Mouse (Mus musculus) urinary bladder, postnatal 25 days (tissue): ENCODE measurements around the gene Tvp23b.

Source experiments
- DNase-seq: peaks from one replicate; pipeline ENCODE4 v3.0.0; 2022; ENCODE audit warnings: low spot score

Tvp23b gene

GRCm38 (mm10) chr11:62901699-62902323 is 22.6 kb downstream of the Tvp23b start:
- peak; percentile 51 for DNase-seq

- no peak for DNase-seq
Measured at GRCm38 (mm10) chr11:62903871-62904495, 24.7 kb downstream of the Tvp23b start.

- no peak for DNase-seq
Measured at GRCm38 (mm10) chr11:62909720-62910306, 30.6 kb downstream of the Tvp23b start.

- no peak for DNase-seq
Measured at GRCm38 (mm10) chr11:62911362-62911761, 32.1 kb downstream of the Tvp23b start.

DNA sequence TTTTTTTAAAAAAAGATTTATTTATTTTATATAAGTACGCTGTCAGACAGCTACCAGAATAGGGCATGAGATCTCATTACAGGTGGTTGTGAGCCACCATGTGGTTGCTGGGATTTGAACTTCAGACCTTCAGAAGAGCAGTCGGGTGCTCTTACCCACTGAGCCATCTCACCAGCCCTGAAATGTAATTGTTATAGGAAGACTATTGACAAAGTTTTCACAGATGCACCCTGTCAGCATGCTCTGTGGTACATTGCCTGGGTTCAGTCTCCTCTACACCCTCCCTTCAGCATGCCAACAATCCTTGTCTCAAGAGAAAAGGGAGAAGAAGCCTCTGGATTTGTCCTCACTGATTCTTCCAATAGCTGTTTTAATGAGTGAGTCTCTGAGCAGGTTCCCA is 33.9 kb downstream of the Tvp23b start:
- DNase-seq, result no peak

GRCm38 (mm10) chr11:62914532-62914931 is 35.3 kb downstream of the Tvp23b start:
- DNase-seq, result peak; percentile 31

DNA sequence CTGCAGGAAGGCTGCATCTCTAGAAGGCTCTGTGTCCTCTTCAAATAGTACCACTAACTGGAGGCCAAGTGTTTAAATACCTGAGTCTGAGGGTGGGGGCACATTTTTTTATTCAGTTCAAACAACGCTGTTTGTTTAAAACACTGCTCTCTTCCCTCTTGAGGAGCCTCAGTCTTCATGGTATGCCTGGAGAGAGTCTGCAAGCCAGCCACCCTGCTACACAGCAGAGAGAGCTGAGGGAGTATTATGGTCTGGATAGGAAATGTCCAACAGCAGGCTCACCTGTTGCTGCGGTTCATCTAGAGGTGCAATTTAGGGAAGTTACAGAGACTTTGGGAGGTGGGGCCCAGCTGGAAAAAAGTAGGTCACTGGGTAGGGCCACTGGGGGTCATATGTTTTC is 36.2 kb downstream of the Tvp23b start:
- DNase-seq, result no peak

DNA sequence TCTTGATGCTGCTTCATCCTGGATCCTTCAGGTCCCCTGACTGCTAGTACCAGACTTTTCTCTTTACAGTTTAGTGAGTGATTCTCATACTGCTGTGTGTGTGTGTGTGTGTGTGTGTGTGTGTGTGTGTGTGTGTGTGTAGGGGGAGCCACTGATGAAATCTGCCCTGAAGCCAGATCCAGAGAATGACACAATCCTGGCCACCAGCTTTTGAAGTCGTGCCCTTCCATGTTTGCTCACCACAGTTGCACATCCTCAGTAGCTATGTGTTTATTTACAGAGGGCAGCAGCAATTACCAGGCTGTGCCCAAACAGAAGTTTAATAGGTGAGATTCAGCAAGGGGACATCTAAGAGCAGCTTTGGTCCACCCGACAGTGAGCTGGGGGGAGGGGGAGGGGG is 37.5 kb downstream of the Tvp23b start:
- DNase-seq, result no peak

DNA sequence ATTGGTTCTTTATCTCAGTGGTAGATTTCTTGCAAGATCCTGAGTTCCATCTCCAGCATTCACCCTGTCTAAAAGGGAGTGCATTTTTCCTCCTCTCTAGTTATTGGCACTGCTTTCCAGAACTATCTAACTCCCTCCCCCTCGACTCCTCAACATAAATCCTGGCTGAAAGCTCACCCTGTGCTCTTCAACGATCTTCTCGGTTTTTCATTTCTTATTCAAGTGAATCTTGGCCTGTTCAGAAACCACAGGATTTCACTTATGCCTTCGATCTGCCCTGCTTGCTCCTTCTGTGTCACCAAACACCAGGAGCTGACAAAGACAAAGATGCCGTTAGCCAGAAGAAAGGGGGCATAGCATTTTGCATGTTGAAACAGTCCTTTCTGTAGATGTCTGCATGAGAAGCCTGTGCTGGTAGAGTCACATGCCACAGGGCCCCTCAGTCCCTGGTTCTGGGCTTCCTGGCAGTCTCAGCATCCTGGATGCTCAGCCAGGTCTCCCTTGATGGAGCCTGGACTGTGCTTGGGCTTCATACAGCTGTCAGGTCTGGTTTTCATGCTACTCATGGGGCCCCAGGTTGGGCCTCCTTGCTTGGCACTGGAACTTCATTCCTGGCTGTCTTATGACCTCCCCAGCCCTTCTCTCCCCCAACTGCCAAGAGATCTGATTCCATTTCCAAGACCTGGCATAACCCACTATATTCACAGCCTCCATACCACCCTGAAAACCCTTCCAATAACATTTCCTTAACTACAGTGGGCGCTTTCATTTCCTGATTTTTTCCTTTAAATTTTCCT is 40.9 kb downstream of the Tvp23b start:
- no peak for DNase-seq

DNA sequence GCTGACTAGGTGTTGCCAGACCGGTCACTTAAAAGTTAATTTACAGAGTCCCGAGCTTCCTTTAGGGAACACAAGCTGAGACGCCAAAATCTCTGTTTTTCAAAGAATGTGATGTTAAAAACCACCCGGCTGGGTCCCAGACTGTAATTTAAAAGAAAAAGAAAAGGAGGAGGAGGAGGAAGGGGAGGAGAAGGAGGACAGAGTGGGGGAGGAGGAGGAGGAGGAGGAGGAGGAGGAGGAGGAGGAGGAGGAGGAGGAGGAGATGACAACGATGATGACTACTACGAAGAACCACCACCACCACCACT is 41.4 kb downstream of the Tvp23b start:
- no peak for DNase-seq

GRCm38 (mm10) chr11:62921052-62921977 is 42.1 kb downstream of the Tvp23b start:
- DNase-seq, result peak; percentile 86

DNA sequence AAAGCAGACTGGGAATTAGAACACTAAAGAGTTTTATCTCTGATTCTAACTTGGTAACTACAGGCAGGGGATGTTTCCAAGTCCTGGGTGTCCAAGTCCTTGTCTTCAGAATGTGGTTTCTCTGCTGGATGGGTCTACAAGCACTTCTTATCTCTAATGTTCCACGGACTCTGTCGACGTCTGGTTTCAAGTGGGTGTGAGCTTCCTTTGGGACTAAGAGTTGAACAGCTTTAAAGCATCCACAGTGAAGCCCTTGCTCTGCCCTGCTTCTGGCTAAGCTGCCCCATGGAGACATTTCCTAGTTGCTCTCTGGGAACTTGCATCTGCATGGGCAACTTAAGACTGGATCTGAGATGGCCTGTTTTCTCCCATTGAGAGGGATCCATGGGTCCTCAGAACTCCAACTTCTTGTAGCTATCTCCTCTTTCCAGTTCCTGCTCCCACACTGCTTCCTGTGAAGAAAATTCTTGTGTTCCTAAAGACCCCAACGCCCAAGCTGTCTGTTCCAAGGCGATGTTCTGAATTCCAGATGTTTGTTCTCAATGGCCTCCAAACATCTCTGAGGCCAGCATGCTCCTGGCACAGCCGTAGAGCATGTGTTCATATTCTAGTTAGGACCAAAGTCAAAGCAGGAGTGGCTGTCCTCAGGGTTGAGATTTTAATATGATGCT is 45.0 kb downstream of the Tvp23b start:
- no peak for DNase-seq

GRCm38 (mm10) chr11:62929799-62930198 is 50.5 kb downstream of the Tvp23b start:
- no peak for DNase-seq

DNA sequence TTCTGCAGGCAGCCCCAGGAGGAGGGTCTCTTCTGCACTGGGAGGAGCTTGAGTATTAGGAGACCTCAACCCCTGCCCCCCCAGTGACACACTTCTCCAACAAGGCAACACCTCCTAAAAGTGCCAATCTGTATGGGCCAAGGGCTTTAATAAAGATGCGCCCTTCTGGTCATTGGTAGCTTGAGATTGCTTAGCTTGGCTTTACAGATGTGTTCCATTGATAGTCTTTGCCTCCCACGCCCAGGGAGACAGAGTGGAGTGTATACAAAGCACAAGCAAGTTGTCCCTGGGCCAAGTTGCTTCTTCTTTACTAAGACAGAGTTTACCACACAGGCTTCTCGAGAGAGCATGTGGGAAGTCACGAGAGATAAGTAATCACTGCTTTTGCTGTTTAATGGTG is 51.3 kb downstream of the Tvp23b start:
- DNase-seq, result no peak

GRCm38 (mm10) chr11:62931141-62931540 is 51.9 kb downstream of the Tvp23b start:
- DNase-seq, result no peak

GRCm38 (mm10) chr11:62933099-62933498 is 53.8 kb downstream of the Tvp23b start:
- no peak for DNase-seq

GRCm38 (mm10) chr11:62934795-62935514 is 55.7 kb downstream of the Tvp23b start:
- DNase-seq, result no peak

DNA sequence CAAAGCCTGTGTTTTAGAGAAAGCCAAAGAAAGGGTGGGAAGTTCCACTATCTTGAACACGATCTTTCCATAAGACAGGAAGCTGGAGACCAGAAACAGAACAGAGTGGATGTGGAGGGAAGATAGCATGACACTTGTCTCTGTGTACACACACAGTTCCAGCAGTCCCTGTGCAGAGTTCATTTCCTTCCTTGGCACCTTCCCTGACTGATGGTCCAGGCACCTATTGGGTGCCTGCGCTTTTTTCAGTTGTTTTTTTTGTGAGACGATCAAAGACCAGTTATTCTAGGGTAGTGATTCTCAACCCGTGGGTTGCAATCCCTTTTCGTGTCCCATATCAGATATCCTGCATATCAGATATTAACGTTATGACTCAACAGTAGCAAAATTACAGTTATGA is 58.7 kb downstream of the Tvp23b start:
- DNase-seq, result no peak

- no peak for DNase-seq
Measured at GRCm38 (mm10) chr11:62938921-62939320, 59.7 kb downstream of the Tvp23b start.

- DNase-seq, result no peak
Measured at GRCm38 (mm10) chr11:62940176-62940575, 60.9 kb downstream of the Tvp23b start.

- no peak for DNase-seq
Measured at GRCm38 (mm10) chr11:62943538-62943937, 64.3 kb downstream of the Tvp23b start.
